In the genomic region with DNA sequence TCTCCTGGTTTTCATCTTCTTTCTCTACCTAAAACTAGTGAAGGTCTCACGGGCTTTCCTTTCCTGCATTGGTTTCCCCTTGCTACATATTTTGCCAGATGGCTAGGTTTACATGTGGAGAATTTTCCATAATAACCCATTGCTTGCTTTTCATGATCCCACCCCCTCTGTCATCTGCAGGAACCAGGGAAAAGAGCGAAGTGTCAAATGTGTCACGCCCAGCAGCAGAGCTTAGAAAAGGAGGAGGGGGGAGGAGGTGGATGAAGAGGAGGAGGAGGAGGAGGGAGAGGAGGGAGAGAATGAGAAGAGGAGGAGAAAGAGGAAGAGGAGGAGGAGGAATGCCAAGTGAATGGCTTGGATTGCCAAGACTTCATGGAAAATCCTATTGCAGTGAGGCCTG, we compare ENCODE assay signal across 20 mouse cellular contexts. TPM values are rescaled to one million over a fixed set of nuclear protein-coding genes. Genes with fewer than 3 reads are reported as not detected.
"Had no signal": no experiment of that assay in that cellular context is flagged by ENCODE, and none has a peak within 500 bp of the region (broad histone marks: within the 10 kb centered on the region; RNA-seq: fewer than 3 reads in every experiment).

No protein-coding gene starts in this region.

- ATAC-seq: lung, postnatal 0 days; midbrain, embryonic 13.5 days had no signal

- H3K9ac ChIP-seq: kidney, embryonic 15.5 days; limb, embryonic 13.5 days; liver, embryonic 13.5 days; lung, embryonic 14.5 days; midbrain, embryonic 13.5 days had no signal

- H3K27ac ChIP-seq: kidney, embryonic 15.5 days; left cerebral cortex, adult 2 months; limb, embryonic 13.5 days; liver, embryonic 13.5 days; macrophage; midbrain, embryonic 13.5 days had no signal

- H3K4me1 ChIP-seq: kidney, embryonic 15.5 days; liver, embryonic 13.5 days; midbrain, embryonic 13.5 days had no signal

- H3K9me3 ChIP-seq: liver, embryonic 13.5 days; midbrain, embryonic 13.5 days had no signal

- H3K36me3 ChIP-seq: kidney, embryonic 15.5 days; limb, embryonic 13.5 days; liver, embryonic 13.5 days; midbrain, embryonic 13.5 days had no signal

- H3K4me3 ChIP-seq: kidney, embryonic 15.5 days; left cerebral cortex, adult 2 months; limb, embryonic 13.5 days; liver, embryonic 13.5 days; midbrain, embryonic 13.5 days had no signal

- H3K4me2 ChIP-seq: kidney, embryonic 15.5 days; limb, embryonic 13.5 days; liver, embryonic 13.5 days; lung, embryonic 14.5 days; midbrain, embryonic 13.5 days had no signal

- H3K27me3 ChIP-seq: kidney, embryonic 15.5 days; liver, embryonic 13.5 days; midbrain, embryonic 13.5 days had no signal

- DNase-seq: kidney, adult 11 months; kidney, adult 8-10 months; kidney, postnatal 10 days; kidney, postnatal 36 days; layer of hippocampus, postnatal 36 days; liver; liver, embryonic 13.5 days; lung, embryonic 14.5 days; right cerebral cortex, adult 18-20 months; right cerebral cortex, postnatal 14 days; right cerebral cortex, postnatal 4 days; thymus, adult 2 months; thymus, postnatal 14 days; thymus, postnatal 4 days had no signal

RNA-seq across cellular contexts. Expression of a gene that starts 17.9 kb away (rescaled TPM):
- polyA plus RNA-seq: macrophage had no signal
